ENCODE assay signal across 10 mouse cellular contexts in genomic region chr2:13537733-13538132, GRCm38 (mm10). TPM values are rescaled to one million over a fixed set of nuclear protein-coding genes. Genes with fewer than 3 reads are reported as not detected.
DNase-seq lines count a peak whose midpoint lies in the region; ATAC-seq and TF ChIP-seq lines count a peak whose summit lies in the region.
"Had no signal": no experiment of that assay in that cellular context is flagged by ENCODE, and none has a peak within 500 bp of the region (broad histone marks: within the 10 kb centered on the region; RNA-seq: fewer than 3 reads in every experiment).

No protein-coding gene starts in this region.

- 0 out of 2 replicates have a peak overlapping the region, but pooled peaks have one; percentile 2 for H3K27ac ChIP-seq in liver, adult 2 months (replicated peaks; ENCODE audit: insufficient read depth, low read depth, low read length)
- no peak overlapping the region for H3K27ac ChIP-seq in stomach, postnatal 0 days (replicated peaks)
- no peak overlapping the region for H3K27ac ChIP-seq in intestine, embryonic 16.5 days (ENCODE audit: low read length)
- H3K27ac ChIP-seq: forebrain, embryonic 12.5 days; neural tube, embryonic 12.5 days had no signal

- 47% methylated on average over 2 of the region's 2 CpGs for WGBS in liver, adult 2 months
- WGBS in stomach, postnatal 0 days, result 32% methylated on average over 2 of the region's 2 CpGs
- WGBS in intestine, embryonic 16.5 days, result 36% methylated on average over 2 of the region's 2 CpGs

- no peaks in the 10 kb centered on the region for H3K36me3 ChIP-seq in G1E (replicated peaks)
- H3K36me3 ChIP-seq in liver, adult 2 months (ENCODE audit: control insufficient read depth, insufficient read depth, low read length), result no peaks in the 10 kb centered on the region
- no peaks in the 10 kb centered on the region for H3K36me3 ChIP-seq in stomach, postnatal 0 days (ENCODE audit: control insufficient read depth, insufficient read depth, low read length)
- no peaks in the 10 kb centered on the region for H3K36me3 ChIP-seq in intestine, embryonic 16.5 days (ENCODE audit: control insufficient read depth, insufficient read depth, low read length)
- H3K36me3 ChIP-seq: forebrain, embryonic 12.5 days; neural tube, embryonic 12.5 days had no signal

- no peak overlapping the region for H3K9ac ChIP-seq in liver, adult 2 months (ENCODE audit: low read depth, low read length)
- no peak overlapping the region for H3K9ac ChIP-seq in stomach, postnatal 0 days (ENCODE audit: low read length)
- no peak overlapping the region for H3K9ac ChIP-seq in intestine, embryonic 16.5 days (ENCODE audit: low read depth, low read length)
- H3K9ac ChIP-seq: forebrain, embryonic 12.5 days; neural tube, embryonic 12.5 days had no signal

- no peak for TF ChIP-seq EP300 in stomach, postnatal 0 days (optimal IDR thresholded peaks at IDR 0.05)

- no peaks in the 10 kb centered on the region for H3K27me3 ChIP-seq in G1E (ENCODE audit: insufficient read depth, low read length)
- H3K27me3 ChIP-seq in liver, adult 2 months (ENCODE audit: control insufficient read depth, insufficient read depth, low read length), result no peaks in the 10 kb centered on the region
- H3K27me3 ChIP-seq in stomach, postnatal 0 days (ENCODE audit: control insufficient read depth, insufficient read depth, low read length), result no peaks in the 10 kb centered on the region
- H3K27me3 ChIP-seq in intestine, embryonic 16.5 days (replicated peaks; ENCODE audit: control insufficient read depth, insufficient read depth, low read length), result no peaks in the 10 kb centered on the region
- H3K27me3 ChIP-seq: forebrain, embryonic 12.5 days; neural tube, embryonic 12.5 days had no signal

- H3K4me1 ChIP-seq in G1E (ENCODE audit: insufficient read depth, low read depth, low read length), result peaks cover 43% of the 10 kb centered on the region
- peaks cover 2% of the 10 kb centered on the region; the same call in 1 of the 2 replicates for H3K4me1 ChIP-seq in liver, adult 2 months (ENCODE audit: control insufficient read depth, insufficient read depth, low read length)
- H3K4me1 ChIP-seq in stomach, postnatal 0 days (replicated peaks; ENCODE audit: control insufficient read depth, insufficient read depth), result peaks cover 2% of the 10 kb centered on the region; the same call in 1 of the 2 replicates
- 0 out of 2 replicates have a peak, but pooled peaks cover 5% of the 10 kb centered on the region for H3K4me1 ChIP-seq in intestine, embryonic 16.5 days (ENCODE audit: control insufficient read depth, insufficient read depth, low read length)
- H3K4me1 ChIP-seq: neural tube, embryonic 12.5 days had no signal

- H3K4me3 ChIP-seq in G1E (ENCODE audit: low read depth, low read length), result no peak overlapping the region
- H3K4me3 ChIP-seq in liver, adult 2 months (ENCODE audit: insufficient read depth, low read depth, low read length), result no peak overlapping the region
- H3K4me3 ChIP-seq in stomach, postnatal 0 days (ENCODE audit: low read depth, low read length), result no peak overlapping the region
- H3K4me3 ChIP-seq in intestine, embryonic 16.5 days (ENCODE audit: low read length), result no peak overlapping the region
- H3K4me3 ChIP-seq: forebrain, embryonic 12.5 days; neural tube, embryonic 12.5 days had no signal

- H3K4me2 ChIP-seq in stomach, postnatal 0 days (replicated peaks; ENCODE audit: low read depth), result no peak overlapping the region
- H3K4me2 ChIP-seq in intestine, embryonic 16.5 days (ENCODE audit: low read depth, low read length), result no peak overlapping the region
- H3K4me2 ChIP-seq: forebrain, embryonic 12.5 days; neural tube, embryonic 12.5 days had no signal

- TF ChIP-seq CTCF in G1E (IDR thresholded peaks at IDR 0.05; ENCODE audit: low read depth, low read length), result peak; percentile 31; the same call in 1 of the 2 replicates
- peak; percentile 70 for TF ChIP-seq CTCF in liver, adult 2 months (IDR thresholded peaks at IDR 0.05; ENCODE audit: low read depth, low read length)
- peak; percentile 55 for TF ChIP-seq CTCF in stomach, postnatal 0 days (IDR thresholded peaks at IDR 0.05; ENCODE audit: low read depth)

- ATAC-seq in G1E (ENCODE audit: extremely low read depth, insufficient number of reproducible peaks, low FRiP score, poor library complexity, severe bottlenecking), result no peak
- no peak for ATAC-seq in stomach, postnatal 0 days (ENCODE audit: low FRiP score, low TSS enrichment)
- no peak for ATAC-seq in intestine, embryonic 16.5 days

- no peak for TF ChIP-seq POLR2A in liver, adult 2 months (IDR thresholded peaks at IDR 0.05; ENCODE audit: extremely low read depth, insufficient read depth, low read length)

- peak; percentile 26 for DNase-seq in kidney, postnatal 10 days
- no peak for DNase-seq in kidney, adult 9 months
- no peak for DNase-seq in G1E (ENCODE audit: low spot score)
- DNase-seq in liver, adult 2 months (ENCODE audit: extremely low read depth, low read depth, low spot score), result peak; percentile 30
- DNase-seq in stomach, postnatal 0 days (ENCODE audit: low spot score), result peak; percentile 41
- DNase-seq in cerebellum, adult 9-11 months, result no peak
- no peak for DNase-seq in layer of hippocampus, postnatal 36 days

- no peaks in the 10 kb centered on the region for H3K79me2 ChIP-seq in liver, adult 2 months (ENCODE audit: control insufficient read depth, insufficient read depth, low read length)

- no peaks in the 10 kb centered on the region for H3K9me3 ChIP-seq in G1E (replicated peaks)
- no peaks in the 10 kb centered on the region for H3K9me3 ChIP-seq in stomach, postnatal 0 days (ENCODE audit: control insufficient read depth, low read length)
- H3K9me3 ChIP-seq in intestine, embryonic 16.5 days (ENCODE audit: control insufficient read depth, low read length), result no peaks in the 10 kb centered on the region
- H3K9me3 ChIP-seq: forebrain, embryonic 12.5 days; neural tube, embryonic 12.5 days had no signal

RNA-seq across cellular contexts. Expression of gene Trdmt1, which starts 6.7 kb away (rescaled TPM):
- 20.2 and 22.4 TPM in 2 replicates for total RNA-seq in G1E (2014; fragmentation: Nextera tagmentation)
- total RNA-seq in G1E (2017), result 7.3 and 9.1 TPM in 2 replicates
- 0.44 and 0.56 TPM in 2 replicates for polyA plus RNA-seq in G1E (2012)
- 2.7 and 3.9 TPM in 2 replicates for total RNA-seq in liver, adult 2 months (2014; rRNA removed)
- 0.68 and 0.83 TPM in 2 replicates for polyA plus RNA-seq in liver, adult 2 months (2012; rRNA removed)
- 6.9 and 7.2 TPM in 2 replicates for polyA plus RNA-seq in stomach, postnatal 0 days (2015; fragmentation: Nextera tagmentation; extraction: Ambion mirVana)
- polyA plus RNA-seq in intestine, embryonic 16.5 days (2015; fragmentation: Nextera tagmentation; extraction: Ambion mirVana), result 6.8 and 7.3 TPM in 2 replicates
- total RNA-seq in layer of hippocampus, postnatal 36 days (2021), result 1 to 10 TPM; 4.8 to 6.2 TPM

RNA-seq across cellular contexts. Expression of gene Vim, which starts 36.0 kb away (rescaled TPM):
- total RNA-seq in G1E (2014; fragmentation: Nextera tagmentation), result 222 and 227 TPM in 2 replicates
- 1,355 and 1,410 TPM in 2 replicates for total RNA-seq in G1E (2017)
- 451 and 565 TPM in 2 replicates for polyA plus RNA-seq in G1E (2012)
- total RNA-seq in liver, adult 2 months (2014; rRNA removed), result 18.4 and 23.3 TPM in 2 replicates
- 25.4 and 34.6 TPM in 2 replicates for polyA plus RNA-seq in liver, adult 2 months (2012; rRNA removed)
- 287 and 331 TPM in 2 replicates for polyA plus RNA-seq in stomach, postnatal 0 days (2015; fragmentation: Nextera tagmentation; extraction: Ambion mirVana)
- 370 and 392 TPM in 2 replicates for polyA plus RNA-seq in intestine, embryonic 16.5 days (2015; fragmentation: Nextera tagmentation; extraction: Ambion mirVana)
- 10 to 100 TPM; 50.9 to 65.9 TPM for total RNA-seq in layer of hippocampus, postnatal 36 days (2021)

RNA-seq across cellular contexts. Expression of gene Cubn, which starts 46.1 kb away (rescaled TPM):
- not detected in 2 replicates for total RNA-seq in G1E (2014; fragmentation: Nextera tagmentation)
- 0.12 and 0.16 TPM in 2 replicates for total RNA-seq in G1E (2017)
- not detected in 2 replicates for polyA plus RNA-seq in G1E (2012)
- 0.07 TPM in 1 of 2 replicates, not detected in the other for total RNA-seq in liver, adult 2 months (2014; rRNA removed)
- polyA plus RNA-seq in liver, adult 2 months (2012; rRNA removed), result not detected in 2 replicates
- 0.05 TPM in 2 replicates for polyA plus RNA-seq in stomach, postnatal 0 days (2015; fragmentation: Nextera tagmentation; extraction: Ambion mirVana)
- polyA plus RNA-seq in intestine, embryonic 16.5 days (2015; fragmentation: Nextera tagmentation; extraction: Ambion mirVana), result 8.5 and 13.7 TPM in 2 replicates
- total RNA-seq in layer of hippocampus, postnatal 36 days (2021), result under 1 TPM; 0.12 to 0.20 TPM

Comparison
In these comparisons a context has a peak if more than half of its experiments do, and no peak if none do; other contexts are left out.
1. DNase-seq: peak in kidney, postnatal 10 days (single experiment), liver, adult 2 months (single experiment) and stomach, postnatal 0 days (single experiment); none in kidney, adult 9 months (single experiment), G1E (single experiment), cerebellum, adult 9-11 months (single experiment) and layer of hippocampus, postnatal 36 days (0 of 2).
2. Peak in every context shown above with its lines, with median percentiles within 50 percentile points of each other: CTCF ChIP-seq.